Mouse (Mus musculus): ENCODE results near the gene Ppp1r3c.

DNA sequence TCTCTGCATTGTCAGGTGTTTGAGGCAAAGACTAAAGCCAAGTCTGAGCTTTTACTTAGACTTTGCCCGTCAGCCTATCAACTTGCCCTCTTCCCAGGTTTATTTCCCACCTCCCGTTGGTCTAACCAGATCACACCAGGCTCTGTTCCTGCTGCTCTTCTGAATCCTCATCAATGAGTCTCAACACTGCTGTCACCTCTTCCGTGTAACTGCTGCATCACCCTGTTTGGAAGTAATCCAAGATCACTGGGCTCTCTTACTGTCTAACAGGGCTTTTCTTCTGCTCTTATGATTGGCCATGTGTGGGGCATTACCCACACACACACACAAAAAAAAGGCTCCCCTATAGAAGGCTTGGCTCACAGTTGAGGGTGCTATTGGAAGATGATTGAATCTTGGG lies 45.5 kb upstream of the Ppp1r3c start:
- TF ChIP-seq MAFK (IDR thresholded peaks at IDR 0.05; ENCODE audit: insufficient read depth, low read depth, low read length) (no peak), ZNF384 (IDR thresholded peaks at IDR 0.05; ENCODE audit: low read depth, low read length) (no peak), ZC3H11A (IDR thresholded peaks at IDR 0.05; ENCODE audit: borderline replicate concordance, low read depth, low read length) (no peak)
